8 mouse cellular contexts compared by ENCODE assay signal in genomic region chr7:139412223-139412950, GRCm38 (mm10). TPM values are rescaled to one million over a fixed set of nuclear protein-coding genes. Genes with fewer than 3 reads are reported as not detected.
A peak's percentile ranks its signal among the peaks of the same experiment; 100 is the strongest.
DNase-seq lines count a peak whose midpoint lies in the region; ATAC-seq lines count a peak whose summit lies in the region.

No protein-coding gene starts in this region.

- DNase-seq in heart, adult 18-20 months: peak; percentile 54 to 62
- DNase-seq in heart, postnatal 25 days (ENCODE audit: low spot score): no peak
- DNase-seq in CD4-positive, CD25-positive, alpha-beta regulatory T cell, adult 2 months (ENCODE audit: low read depth, low spot score): peak; percentile 32
- no peak for DNase-seq in layer of hippocampus, adult 9-10 months (ENCODE audit: low spot score)
- DNase-seq in cerebellum, postnatal 14 days: no peak
- DNase-seq in adrenal gland, postnatal 4 days (ENCODE audit: low spot score in 2 of 2): no peak

- H3K4me2 ChIP-seq in heart, embryonic 15.5 days: no peak overlapping the region

- no peaks in the 10 kb centered on the region for H3K27me3 ChIP-seq in heart, embryonic 15.5 days

- H3K4me3 ChIP-seq in heart, embryonic 15.5 days: no peak overlapping the region

- 17% methylated on average over 7 of the region's 8 CpGs for WGBS in heart, embryonic 15.5 days

- H3K9me3 ChIP-seq in heart, embryonic 15.5 days (replicated peaks): no peaks in the 10 kb centered on the region

- intact Hi-C loops in heart, postnatal 25 days (cut with DNase I): no loop called here

- no peak; the same call in 1 of the 2 replicates for ATAC-seq in heart, embryonic 15.5 days (replicated peaks; ENCODE audit: insufficient number of reproducible peaks, insufficient read depth, low FRiP score, low read depth)
- peak; percentile 91 for ATAC-seq in megakaryocyte, adult 5-6 weeks (ENCODE audit: poor library complexity, severe bottlenecking)

- no peak overlapping the region for H3K9ac ChIP-seq in heart, embryonic 15.5 days

- H3K4me1 ChIP-seq in heart, embryonic 15.5 days (replicated peaks): peaks cover 93% of the 10 kb centered on the region

- H3K36me3 ChIP-seq in heart, embryonic 15.5 days: no peaks in the 10 kb centered on the region

- H3K27ac ChIP-seq in heart, embryonic 15.5 days: peak overlapping the region; percentile 50

RNA-seq across cellular contexts. Expression of gene Inpp5a, which starts 23.5 kb away (rescaled TPM):
- 100 to 1,000 TPM; 293 to 297 TPM for total RNA-seq in heart, adult 18-20 months (2021)
- total RNA-seq in heart, postnatal 25 days (2021): 100 to 1,000 TPM; 292 to 306 TPM
- polyA plus RNA-seq in heart, embryonic 15.5 days (2015; fragmentation: Nextera tagmentation; extraction: Ambion mirVana): 53.4 and 58.4 TPM in 2 replicates
- 11.4 and 11.9 TPM in 2 replicates for total RNA-seq in megakaryocyte, adult 5-6 weeks (2015)
- total RNA-seq in megakaryocyte, adult 5-6 weeks (2017): 7.6 and 10.5 TPM in 2 replicates
- total RNA-seq in adrenal gland, postnatal 4 days (2021): 100 to 1,000 TPM; 103 to 105 TPM

Comparison
In these comparisons a context has a peak if more than half of its experiments do, and no peak if none do; other contexts are left out.
1. DNase-seq: peak in heart, adult 18-20 months (2 of 2) and CD4-positive, CD25-positive, alpha-beta regulatory T cell, adult 2 months (single experiment); none in heart, postnatal 25 days (single experiment), layer of hippocampus, adult 9-10 months (single experiment), cerebellum, postnatal 14 days (0 of 2) and adrenal gland, postnatal 4 days (0 of 2).
2. RNA of gene Inpp5a, which starts 23.5 kb away (total RNA-seq): 292 to 306 TPM in heart, postnatal 25 days, 293 to 297 TPM in heart, adult 18-20 months and 103 to 105 TPM in adrenal gland, postnatal 4 days; 7.6 to 11.9 TPM in megakaryocyte, adult 5-6 weeks; every median in the first group is over 4 times any median in the second.